Comparison of ENCODE assay signal across 15 mouse cellular contexts in the genomic region with DNA sequence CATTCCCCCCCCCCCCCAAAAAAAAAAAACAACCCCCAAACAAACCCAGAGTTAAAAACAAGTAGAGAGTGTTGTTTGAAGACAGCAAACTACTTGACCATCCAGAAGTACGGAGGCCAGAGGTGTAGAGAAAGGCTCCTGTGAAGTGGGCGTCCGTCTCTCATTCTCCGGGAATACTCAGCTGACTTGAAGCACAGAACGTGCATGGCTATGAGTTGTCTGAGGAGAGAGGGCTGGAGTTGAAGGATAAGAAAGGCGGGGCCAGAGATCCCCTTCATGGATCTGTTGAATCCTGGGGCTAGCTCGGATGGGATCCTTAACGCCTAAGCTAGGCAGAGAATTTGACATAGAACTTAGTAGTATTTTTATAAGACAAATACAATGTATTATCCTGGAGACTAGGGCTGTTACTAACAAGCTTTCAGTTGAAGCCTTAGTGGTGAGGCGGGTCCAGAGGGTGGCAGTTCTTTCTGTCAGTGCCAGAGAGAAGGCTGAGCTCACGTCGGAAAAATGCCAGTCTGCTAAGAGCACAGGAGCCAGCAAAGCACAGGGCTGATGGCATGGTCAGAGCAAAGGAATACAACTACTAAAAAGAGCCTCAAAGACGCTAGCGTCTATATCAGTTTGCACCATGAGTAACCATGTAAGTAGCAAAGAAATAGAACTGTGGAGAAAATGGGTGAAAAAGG. TPM values are rescaled to one million over a fixed set of nuclear protein-coding genes. Genes with fewer than 3 reads are reported as not detected.
DNase-seq lines count a peak whose midpoint lies in the region; ATAC-seq and TF ChIP-seq lines count a peak whose summit lies in the region.
"Had no signal": no experiment of that assay in that cellular context is flagged by ENCODE, and none has a peak within 500 bp of the region (broad histone marks: within the 10 kb centered on the region; RNA-seq: fewer than 3 reads in every experiment).

No protein-coding gene starts in this region.

- intact Hi-C loops in left cerebral cortex, postnatal 10 days (cut with DNase I): no loop called here

- WGBS in heart, embryonic 11.5 days (ENCODE audit: insufficient replicate concordance): 26% methylated on average over 13 of the region's 13 CpGs
- WGBS in lung, postnatal 0 days: 46% methylated on average over 13 of the region's 13 CpGs
- 83% methylated on average over 13 of the region's 13 CpGs for WGBS in hindbrain, embryonic 14.5 days

- peaks cover 9% of the 10 kb centered on the region; the same call in 1 of the 2 replicates for H3K36me3 ChIP-seq in heart, embryonic 11.5 days (ENCODE audit: control insufficient read depth, insufficient read depth, low read length)
- 0 out of 2 replicates have a peak, but pooled peaks cover 6% of the 10 kb centered on the region for H3K36me3 ChIP-seq in lung, postnatal 0 days (ENCODE audit: insufficient read depth, low read length)
- peaks cover 10% of the 10 kb centered on the region for H3K36me3 ChIP-seq in hindbrain, embryonic 14.5 days (replicated peaks; ENCODE audit: control insufficient read depth, insufficient read depth)

- peak; percentile 35 for DNase-seq in ZHBTc4 (ENCODE audit: low read depth, low spot score)
- DNase-seq in adrenal gland, postnatal 36 days: peak; percentile 58 to 65
- DNase-seq in lung, postnatal 0 days (ENCODE audit: low spot score): peak; percentile 11
- DNase-seq in retina, embryonic 14.5 days (ENCODE audit: low spot score): no peak
- no peak for DNase-seq in hindbrain, embryonic 14.5 days (ENCODE audit: low spot score)
- DNase-seq in left cerebral cortex, postnatal 10 days (ENCODE audit: extremely low spot score in 1 of 2, low spot score in 2 of 2): no peak
- DNase-seq: cerebellum, adult 9-10 months; kidney, postnatal 10 days; layer of hippocampus, adult 9-11 months; right cerebral cortex, postnatal 14 days; thymus, postnatal 25 days had no signal

- H3K4me3 ChIP-seq in heart, embryonic 11.5 days (ENCODE audit: low read depth, low read length): 0 out of 2 replicates have a peak overlapping the region, but pooled peaks have one; percentile 4
- H3K4me3 ChIP-seq in lung, postnatal 0 days (ENCODE audit: low read depth, low read length): no peak overlapping the region
- H3K4me3 ChIP-seq in hindbrain, embryonic 14.5 days (replicated peaks; ENCODE audit: low read length): no peak overlapping the region
- H3K4me3 ChIP-seq: liver, embryonic 12.5 days; megakaryocyte, embryonic 14.5 days had no signal

- H3K27me3 ChIP-seq in heart, embryonic 11.5 days (ENCODE audit: control insufficient read depth, insufficient read depth, low read length): no peaks in the 10 kb centered on the region
- H3K27me3 ChIP-seq in lung, postnatal 0 days (replicated peaks; ENCODE audit: insufficient read depth, low read length): no peaks in the 10 kb centered on the region
- no peaks in the 10 kb centered on the region for H3K27me3 ChIP-seq in hindbrain, embryonic 14.5 days (ENCODE audit: control insufficient read depth, insufficient read depth, low read length)
- H3K27me3 ChIP-seq: liver, embryonic 12.5 days; megakaryocyte, embryonic 14.5 days; Patski had no signal

- TF ChIP-seq CTCF in lung, postnatal 0 days (IDR thresholded peaks at IDR 0.05): no peak

- H3K9ac ChIP-seq in heart, embryonic 11.5 days (ENCODE audit: low read depth, low read length): no peak overlapping the region
- no peak overlapping the region for H3K9ac ChIP-seq in lung, postnatal 0 days (replicated peaks; ENCODE audit: low read depth)
- no peak overlapping the region for H3K9ac ChIP-seq in hindbrain, embryonic 14.5 days
- H3K9ac ChIP-seq: liver, embryonic 12.5 days had no signal

- H3K4me1 ChIP-seq in heart, embryonic 11.5 days (ENCODE audit: control insufficient read depth, insufficient read depth, low read length): peaks cover 9% of the 10 kb centered on the region; the same call in 1 of the 2 replicates
- H3K4me1 ChIP-seq in lung, postnatal 0 days (ENCODE audit: insufficient read depth, low read depth, low read length): no peaks in the 10 kb centered on the region
- no peaks in the 10 kb centered on the region for H3K4me1 ChIP-seq in hindbrain, embryonic 14.5 days (replicated peaks; ENCODE audit: control insufficient read depth, insufficient read depth, low read length)

- no peak for ATAC-seq in heart, embryonic 11.5 days (replicated peaks; ENCODE audit: insufficient number of reproducible peaks, low FRiP score, low TSS enrichment)
- peak; percentile 72 for ATAC-seq in lung, postnatal 0 days
- no peak for ATAC-seq in hindbrain, embryonic 14.5 days (ENCODE audit: low FRiP score)
- ATAC-seq: liver, embryonic 12.5 days; Patski had no signal

- no peak for TF ChIP-seq EP300 in lung, postnatal 0 days (IDR thresholded peaks at IDR 0.05)

- peak overlapping the region; percentile 46 for H3K4me2 ChIP-seq in heart, embryonic 11.5 days
- no peak overlapping the region for H3K4me2 ChIP-seq in lung, postnatal 0 days (replicated peaks; ENCODE audit: low read depth, low read length)
- H3K4me2 ChIP-seq in hindbrain, embryonic 14.5 days (replicated peaks): no peak overlapping the region
- H3K4me2 ChIP-seq: liver, embryonic 12.5 days had no signal

- H3K27ac ChIP-seq in heart, embryonic 11.5 days (ENCODE audit: low read depth, low read length): peak overlapping the region; percentile 78
- no peak overlapping the region; the same call in 1 of the 2 replicates for H3K27ac ChIP-seq in lung, postnatal 0 days (ENCODE audit: low read length)
- no peak overlapping the region for H3K27ac ChIP-seq in hindbrain, embryonic 14.5 days
- H3K27ac ChIP-seq: liver, embryonic 12.5 days had no signal

- H3K9me3 ChIP-seq in heart, embryonic 11.5 days (replicated peaks; ENCODE audit: control insufficient read depth, low read length): no peaks in the 10 kb centered on the region
- H3K9me3 ChIP-seq in lung, postnatal 0 days (ENCODE audit: low read length): no peaks in the 10 kb centered on the region
- H3K9me3 ChIP-seq in hindbrain, embryonic 14.5 days (ENCODE audit: control insufficient read depth, low read length): no peaks in the 10 kb centered on the region
- H3K9me3 ChIP-seq: liver, embryonic 12.5 days; megakaryocyte, embryonic 14.5 days had no signal

RNA-seq across cellular contexts. Expression of a gene that starts 34.3 kb away (rescaled TPM):
- total RNA-seq in adrenal gland, postnatal 36 days (2021): 10 to 100 TPM; 25.6 to 25.7 TPM
- polyA plus RNA-seq in heart, embryonic 11.5 days (2014; fragmentation: Nextera tagmentation; extraction: Ambion mirVana): 35.0 and 38.4 TPM in 2 replicates
- polyA plus RNA-seq in lung, postnatal 0 days (2015; fragmentation: Nextera tagmentation; extraction: Ambion mirVana): 35.5 and 43.7 TPM in 2 replicates
- polyA plus RNA-seq in hindbrain, embryonic 14.5 days (2014; fragmentation: Nextera tagmentation; extraction: Ambion mirVana): 53.9 and 54.8 TPM in 2 replicates
- 10 to 100 TPM; 33.9 to 34.2 TPM for total RNA-seq in left cerebral cortex, postnatal 10 days (2021)

Comparison
In these comparisons a context has a peak if more than half of its experiments do, and no peak if none do; other contexts are left out.
1. DNase-seq: peak in ZHBTc4 (single experiment), adrenal gland, postnatal 36 days (2 of 2) and lung, postnatal 0 days (single experiment); none in retina, embryonic 14.5 days (single experiment), hindbrain, embryonic 14.5 days (single experiment) and left cerebral cortex, postnatal 10 days (0 of 2).